Mouse (Mus musculus) bone marrow macrophage, adult 2 months (primary cell): ENCODE measurements around the gene Iqcc.

Experiments
- CTCF ChIP-seq: IDR thresholded peaks from 2 replicates; pipeline ENCODE4 v1.5.1; 2012; ENCODE audit warnings: low read depth, mild to moderate bottlenecking, low read length, moderate library complexity
- POLR2A ChIP-seq: IDR thresholded peaks from 2 replicates; pipeline ENCODE4 v1.6.1; 2012; ENCODE audit warnings: mild to moderate bottlenecking, low read depth, low read length, borderline replicate concordance

DNA sequence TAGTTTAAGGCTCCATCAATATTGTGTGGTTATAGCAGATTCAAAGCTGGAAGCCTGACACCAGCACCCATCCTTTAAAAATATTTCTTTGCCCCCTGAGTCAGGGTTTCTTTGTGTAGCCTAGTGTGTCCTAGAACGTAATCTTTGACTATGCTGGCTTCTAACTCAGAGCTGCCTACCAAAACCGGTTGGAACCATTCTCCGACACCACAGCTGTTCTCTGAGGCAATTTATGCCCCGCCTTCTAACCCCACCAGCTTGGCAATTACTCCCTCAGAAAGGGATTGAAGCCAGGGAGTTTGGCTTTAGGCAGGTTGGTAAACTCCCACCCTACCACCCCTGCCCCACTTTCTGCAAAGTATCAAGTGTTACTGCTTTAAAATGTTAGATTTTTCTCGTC is 22.9 kb upstream of the Iqcc start:
- TF ChIP-seq CTCF (no peak), POLR2A (no peak)
